Mouse (Mus musculus): ENCODE data around the gene Med9. TPM values are rescaled to one million over a fixed set of nuclear protein-coding genes. Genes with fewer than 3 reads are reported as not detected.

The Med9 gene
- polyA plus RNA-seq, 1 experiment from 2014 or later = 38.9 TPM

DNA sequence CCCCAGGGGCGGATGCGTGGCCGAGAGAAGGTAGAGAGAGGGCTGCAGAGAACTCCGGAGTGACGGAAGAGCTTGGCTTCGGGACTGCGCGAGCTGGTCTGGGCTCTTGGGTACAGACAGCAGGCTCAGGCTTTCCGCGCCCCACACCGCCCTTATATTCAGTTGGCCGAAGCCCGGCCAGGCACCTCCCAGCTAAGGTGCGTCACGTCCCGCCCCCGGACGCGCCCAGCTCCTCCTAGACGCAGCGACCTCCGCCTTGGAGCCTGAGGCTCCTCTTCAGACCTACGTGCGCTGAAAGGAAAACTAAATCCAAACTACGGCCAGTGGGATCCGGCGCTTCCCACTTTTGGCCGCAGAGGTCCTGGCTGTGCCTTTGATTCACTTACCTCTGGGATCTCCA, 16.8 kb downstream of the Med9 start, which contains the start of gene Rasd1:
TSS of gene Rasd1 (minus strand) at position 127 of the 400 bp plus-strand sequence.
- under 1% methylated on average over 28 of the region's 28 CpGs for WGBS
- peak; percentile 88 for ATAC-seq (replicated peaks; ENCODE audit: low FRiP score, low read depth)
- H3K27me3 ChIP-seq (ENCODE audit: insufficient read depth, low read length) = no peaks in the 10 kb centered on the region
- no peaks in the 10 kb centered on the region for H3K9me3 ChIP-seq (replicated peaks; ENCODE audit: low read length)
- peaks cover 17% of the 10 kb centered on the region for H3K36me3 ChIP-seq (ENCODE audit: insufficient read depth, low read length)
- peak within 1 kb of the TSS; percentile 92 for H3K4me2 ChIP-seq (ENCODE audit: low read length)
- H3K9ac ChIP-seq (ENCODE audit: low read depth, low read length) = peak within 1 kb of the TSS; percentile 57
- H3K4me3 ChIP-seq (replicated peaks; ENCODE audit: low read depth, low read length) = peak within 1 kb of the TSS; percentile 48
- peak; percentile 91 for DNase-seq (ENCODE audit: low spot score)
- TF ChIP-seq CTCF (IDR thresholded peaks at IDR 0.05; ENCODE audit: low read depth) = no peak
- peaks cover 20% of the 10 kb centered on the region for H3K4me1 ChIP-seq (replicated peaks; ENCODE audit: insufficient read depth, low read length)
- peak within 1 kb of the TSS; percentile 74 for H3K27ac ChIP-seq

DNA sequence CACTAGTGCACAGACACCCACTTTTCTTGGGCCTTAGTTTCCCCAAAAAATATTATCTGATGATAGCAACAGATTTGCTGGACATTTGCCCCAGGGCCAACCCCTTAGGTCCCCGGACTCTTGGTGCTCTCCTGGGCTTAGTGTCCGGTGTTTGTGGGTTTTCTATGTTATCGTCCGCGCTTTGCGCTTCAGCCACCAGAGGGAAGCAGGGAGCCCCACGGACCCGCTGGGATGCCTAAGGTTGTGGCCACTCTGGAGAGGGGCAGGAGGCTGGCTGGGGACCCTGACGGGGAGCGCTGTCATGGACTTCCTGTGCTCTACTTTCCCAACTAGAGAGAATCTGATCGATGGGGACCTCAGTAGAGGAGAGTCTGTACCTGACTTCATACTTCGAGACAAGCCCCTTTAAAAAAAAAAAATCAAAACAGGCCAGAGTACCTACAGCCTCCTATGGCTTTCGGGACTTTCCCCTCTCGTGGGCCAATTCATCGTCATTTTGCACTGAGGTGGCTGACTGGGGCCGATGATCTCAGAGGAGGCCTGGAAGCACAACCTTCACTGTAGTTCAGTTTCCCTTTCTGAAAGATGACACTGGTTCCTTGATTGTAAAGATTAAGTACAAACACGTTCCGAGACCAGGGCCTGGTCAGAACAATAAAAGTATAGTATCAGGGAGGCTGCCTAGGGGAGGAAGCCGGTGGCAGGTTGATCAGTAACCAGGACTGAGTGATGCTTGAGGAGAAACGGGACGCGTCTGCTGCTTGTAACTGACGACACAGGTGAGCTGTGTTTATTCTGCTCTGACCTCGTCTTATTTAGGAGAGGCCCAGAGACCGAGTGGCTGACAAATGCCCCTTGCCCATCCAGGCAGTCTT, 17.5 kb downstream of the Med9 start:
- Histone ChIP-seq H3K9me3 (replicated peaks; ENCODE audit: low read length) (no peaks in the 10 kb centered on the region), H3K4me1 (replicated peaks; ENCODE audit: insufficient read depth, low read length) (peaks cover 20% of the 10 kb centered on the region), H3K27me3 (ENCODE audit: insufficient read depth, low read length) (no peaks in the 10 kb centered on the region), H3K4me3 (replicated peaks; ENCODE audit: low read depth, low read length) (peak overlapping the region; percentile 48), H3K4me2 (ENCODE audit: low read length) (peak overlapping the region; percentile 92), H3K9ac (ENCODE audit: low read depth, low read length) (peak overlapping the region; percentile 57; the same call in 1 of the 2 replicates), H3K27ac (peak overlapping the region; percentile 74), H3K36me3 (ENCODE audit: insufficient read depth, low read length) (peaks cover 15% of the 10 kb centered on the region)
- ATAC-seq (replicated peaks; ENCODE audit: low FRiP score, low read depth) = peak; percentile 66
- peak; percentile 95 for TF ChIP-seq CTCF (IDR thresholded peaks at IDR 0.05; ENCODE audit: low read depth)
- peak; percentile 86 for DNase-seq (ENCODE audit: low spot score)
- WGBS = 20% methylated on average over 25 of the region's 25 CpGs

DNA sequence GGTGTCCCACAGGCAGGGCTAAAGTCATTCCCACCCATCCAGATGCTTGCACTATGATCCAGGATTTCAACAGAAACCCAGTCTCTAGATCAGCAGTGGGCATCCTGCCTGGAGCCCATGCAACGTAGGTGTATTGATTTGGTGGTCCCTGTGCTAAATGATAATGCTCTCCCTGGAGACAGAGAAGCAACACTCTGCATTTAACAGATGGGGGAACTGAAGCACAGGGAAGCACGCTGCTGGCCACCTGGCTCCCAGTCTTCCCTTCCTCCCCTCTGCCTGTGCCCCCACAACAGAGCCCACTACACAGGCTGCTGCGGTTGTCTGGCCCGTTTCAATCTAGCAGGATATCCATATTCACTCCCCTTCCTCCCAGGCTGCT, 18.1 kb downstream of the Med9 start:
- no peak for TF ChIP-seq CTCF (IDR thresholded peaks at IDR 0.05; ENCODE audit: low read depth)
- no peak overlapping the region for H3K4me3 ChIP-seq (replicated peaks; ENCODE audit: low read depth, low read length)
- H3K4me1 ChIP-seq (replicated peaks; ENCODE audit: insufficient read depth, low read length) = peaks cover 20% of the 10 kb centered on the region
- H3K9me3 ChIP-seq (replicated peaks; ENCODE audit: low read length) = no peaks in the 10 kb centered on the region
- no peak overlapping the region for H3K4me2 ChIP-seq (ENCODE audit: low read length)
- no peak overlapping the region for H3K27ac ChIP-seq
- WGBS = 66% methylated on average over 4 of the region's 4 CpGs
- DNase-seq (ENCODE audit: low spot score) (no peak), ATAC-seq (replicated peaks; ENCODE audit: low FRiP score, low read depth) (no peak)
- H3K9ac ChIP-seq (ENCODE audit: low read depth, low read length) = no peak overlapping the region
- no peaks in the 10 kb centered on the region for H3K27me3 ChIP-seq (ENCODE audit: insufficient read depth, low read length)
- peaks cover 9% of the 10 kb centered on the region; the same call in 1 of the 2 replicates for H3K36me3 ChIP-seq (ENCODE audit: insufficient read depth, low read length)

DNA sequence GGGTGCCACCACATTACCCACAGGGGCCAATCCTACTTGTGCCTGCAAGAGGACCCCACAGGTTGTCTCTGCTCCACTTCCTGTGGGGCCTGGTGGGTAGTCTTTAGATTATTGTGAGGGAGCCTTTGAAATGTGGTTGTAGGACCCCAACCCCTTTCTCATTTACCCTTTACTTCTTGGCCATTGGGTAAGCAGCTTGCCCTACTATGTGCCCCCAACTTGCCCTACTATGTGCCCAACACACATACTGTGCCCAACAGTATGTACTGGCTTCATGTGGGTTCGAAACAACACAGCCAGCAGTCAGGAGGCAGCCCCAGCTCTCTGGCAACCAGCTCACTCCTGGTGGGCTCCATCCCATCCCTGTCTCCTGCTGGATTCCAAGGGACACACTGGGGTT, 19.8 kb downstream of the Med9 start:
- Histone ChIP-seq H3K36me3 (ENCODE audit: insufficient read depth, low read length) (no peaks in the 10 kb centered on the region), H3K4me2 (ENCODE audit: low read length) (no peak overlapping the region), H3K9ac (ENCODE audit: low read depth, low read length) (no peak overlapping the region), H3K27ac (no peak overlapping the region), H3K4me3 (replicated peaks; ENCODE audit: low read depth, low read length) (no peak overlapping the region), H3K27me3 (ENCODE audit: insufficient read depth, low read length) (no peaks in the 10 kb centered on the region), H3K4me1 (replicated peaks; ENCODE audit: insufficient read depth, low read length) (peaks cover 20% of the 10 kb centered on the region), H3K9me3 (replicated peaks; ENCODE audit: low read length) (no peaks in the 10 kb centered on the region)
- no peak for ATAC-seq (replicated peaks; ENCODE audit: low FRiP score, low read depth)
- TF ChIP-seq CTCF (IDR thresholded peaks at IDR 0.05; ENCODE audit: low read depth) = no peak
- WGBS = 89% methylated on average over 1 of the region's 1 CpGs
- DNase-seq (ENCODE audit: low spot score) = no peak

DNA sequence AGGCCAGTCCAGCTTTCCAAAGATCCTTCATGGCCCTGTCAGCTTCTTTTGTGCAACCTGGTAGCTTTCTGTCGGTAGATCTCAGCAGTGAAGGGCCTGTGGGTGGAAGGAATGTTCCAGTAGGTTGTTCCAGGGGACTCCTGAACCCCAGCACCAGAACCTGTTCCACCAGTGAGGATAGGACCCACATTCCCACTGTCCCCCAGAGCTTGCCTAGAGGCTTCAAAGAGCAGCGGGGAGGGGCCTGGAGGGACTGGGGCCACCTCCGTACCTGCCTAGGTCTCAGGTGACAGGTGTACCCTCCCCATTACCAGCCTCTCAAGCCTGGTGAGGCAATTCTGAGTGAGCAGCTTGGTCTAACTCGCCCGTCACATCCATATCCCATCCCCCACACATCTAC, 22.8 kb downstream of the Med9 start:
- no peaks in the 10 kb centered on the region for H3K27me3 ChIP-seq (ENCODE audit: insufficient read depth, low read length)
- no peak overlapping the region for H3K4me2 ChIP-seq (ENCODE audit: low read length)
- no peak for DNase-seq (ENCODE audit: low spot score)
- WGBS = 70% methylated on average over 5 of the region's 5 CpGs
- no peak overlapping the region for H3K4me3 ChIP-seq (replicated peaks; ENCODE audit: low read depth, low read length)
- H3K9me3 ChIP-seq (replicated peaks; ENCODE audit: low read length) = no peaks in the 10 kb centered on the region
- H3K27ac ChIP-seq = no peak overlapping the region
- H3K36me3 ChIP-seq (ENCODE audit: insufficient read depth, low read length) = no peaks in the 10 kb centered on the region
- no peak for ATAC-seq (replicated peaks; ENCODE audit: low FRiP score, low read depth)
- H3K9ac ChIP-seq (ENCODE audit: low read depth, low read length) = no peak overlapping the region
- peaks cover 22% of the 10 kb centered on the region for H3K4me1 ChIP-seq (replicated peaks; ENCODE audit: insufficient read depth, low read length)
- TF ChIP-seq CTCF (IDR thresholded peaks at IDR 0.05; ENCODE audit: low read depth) = no peak

DNA sequence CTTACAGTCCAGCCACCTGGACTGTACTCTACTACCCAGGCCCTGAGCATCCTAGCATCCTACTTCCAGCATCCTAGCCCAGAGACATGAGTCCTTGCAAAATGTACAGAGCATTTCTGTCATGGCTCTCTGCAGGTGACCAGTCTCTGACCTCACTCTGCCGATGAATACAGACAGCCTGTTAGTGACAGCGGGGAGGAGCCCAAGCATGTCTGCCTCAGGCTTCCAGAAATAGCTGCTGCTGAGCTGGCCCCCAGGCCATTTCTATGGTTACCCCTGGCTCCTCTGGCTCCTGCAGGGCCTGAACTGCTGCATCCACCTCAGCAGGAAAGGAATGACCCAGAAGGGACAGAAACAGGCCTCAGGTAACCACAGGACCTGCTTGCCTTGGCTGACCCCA, 23.7 kb downstream of the Med9 start:
- TF ChIP-seq CTCF (IDR thresholded peaks at IDR 0.05; ENCODE audit: low read depth) = no peak
- no peaks in the 10 kb centered on the region for H3K9me3 ChIP-seq (replicated peaks; ENCODE audit: low read length)
- H3K4me1 ChIP-seq (replicated peaks; ENCODE audit: insufficient read depth, low read length) = peaks cover 16% of the 10 kb centered on the region; the same call in 1 of the 2 replicates
- no peaks in the 10 kb centered on the region for H3K36me3 ChIP-seq (ENCODE audit: insufficient read depth, low read length)
- H3K4me2 ChIP-seq (ENCODE audit: low read length) = no peak overlapping the region
- H3K4me3 ChIP-seq (replicated peaks; ENCODE audit: low read depth, low read length) = no peak overlapping the region
- H3K27ac ChIP-seq = no peak overlapping the region
- H3K9ac ChIP-seq (ENCODE audit: low read depth, low read length) = no peak overlapping the region
- no peak for DNase-seq (ENCODE audit: low spot score)
- 25% methylated on average over 2 of the region's 2 CpGs for WGBS
- no peak for ATAC-seq (replicated peaks; ENCODE audit: low FRiP score, low read depth)
- no peaks in the 10 kb centered on the region for H3K27me3 ChIP-seq (ENCODE audit: insufficient read depth, low read length)
